Mouse (Mus musculus) liver, postnatal 0 days (tissue): ENCODE measurements at regions not wholly inside any gene's neighbourhood (a gene's known extent, or its start where the extent isn't known, plus 50 kb on each side); places are given as distances from the start of the nearest gene placed in this dataset.

Experiments
- CTCF ChIP-seq: sonication (generic); IDR thresholded peaks from 2 replicates; pipeline ENCODE4 v1.5.1; 2016; ENCODE audit warnings: antibody characterized with exemption, low read depth
- EP300 ChIP-seq: IDR thresholded peaks from 2 replicates; pipeline ENCODE4 v1.6.1; 2016; ENCODE audit warnings: antibody characterized with exemption, low read depth, mild to moderate bottlenecking

DNA sequence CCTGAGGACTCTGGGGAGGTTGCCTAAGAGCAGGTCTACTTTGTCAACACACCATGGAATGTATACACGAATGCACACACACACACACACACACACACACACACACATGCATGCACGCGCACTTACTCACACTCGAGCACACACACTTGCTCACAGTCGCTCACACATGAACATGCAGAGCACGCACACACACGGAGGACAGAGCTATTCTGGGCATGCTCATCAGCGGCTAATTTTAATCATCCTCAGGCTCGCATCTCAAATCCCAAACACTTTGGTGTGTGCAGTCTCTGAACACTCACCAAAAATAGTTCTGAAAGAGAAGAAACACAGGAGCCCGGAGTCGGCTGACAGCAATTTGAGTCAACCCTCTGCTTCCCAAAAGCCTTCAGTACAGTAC, 122.0 kb downstream of the 2410131K14Rik start:
- TF ChIP-seq CTCF (no peak), EP300 (no peak)
